Mouse (Mus musculus) midbrain, embryonic 12.5 days (tissue): ENCODE measurements around the gene Nlrp4f. TPM values are rescaled to one million over a fixed set of nuclear protein-coding genes. Genes with fewer than 3 reads are reported as not detected.

Source experiments
- ATAC-seq: fragments of 200-750 bp; cut with Nextera tagmentation; 2 replicates; pipeline ENCODE4 v1.8.0; 2017; ENCODE audit warnings: low read depth, moderate TSS enrichment, moderate library complexity; ENCODE audit not compliant: low FRiP score
- H3K27ac ChIP-seq: fragments of 300-500 bp; sonication (generic); replicated peaks from 2 replicates; pipeline ENCODE4 v1.5.1; 2016; ENCODE audit warnings: mild to moderate bottlenecking
- H3K27me3 ChIP-seq: fragments of 300-500 bp; sonication (generic); 2 replicates; pipeline ENCODE4 v1.6.1; 2016; ENCODE audit warnings: mild to moderate bottlenecking
- H3K36me3 ChIP-seq: fragments of 300-500 bp; sonication (generic); 2 replicates; pipeline ENCODE4 v1.6.1; 2016
- H3K4me1 ChIP-seq: fragments of 300-500 bp; sonication (generic); 2 replicates; pipeline ENCODE4 v1.6.1; 2016
- H3K4me2 ChIP-seq: fragments of 300-500 bp; sonication (generic); replicated peaks from 2 replicates; pipeline ENCODE4 v1.6.1; 2016; ENCODE audit warnings: mild to moderate bottlenecking, moderate library complexity
- H3K4me3 ChIP-seq: fragments of 300-500 bp; sonication (generic); 2 replicates; pipeline ENCODE4 v1.5.1; 2016; ENCODE audit warnings: mild to moderate bottlenecking
- H3K9ac ChIP-seq: fragments of 300-500 bp; sonication (generic); replicated peaks from 2 replicates; pipeline ENCODE4 v1.6.1; 2016; ENCODE audit warnings: mild to moderate bottlenecking, moderate library complexity
- H3K9me3 ChIP-seq: fragments of 300-500 bp; sonication (generic); 2 replicates; pipeline ENCODE4 v1.6.1; 2016; ENCODE audit warnings: mild to moderate bottlenecking
- WGBS: fragments of 180-500 bp; shearing (Covaris S2); methylation state at CpG from one replicate; pipeline ENCODE4 v1.1.7; 2016; 5-methylcytosine and 5-hydroxymethylcytosine counted together
- polyA plus RNA-seq: library from polyadenylated mRNA; unstranded; fragments of >200 nt; fragmentation: Nextera tagmentation; extraction: Ambion mirVana; gene quantifications from 2 replicates; pipeline ENCODE4 v1.2.1, GENCODE M21; 2016

The Nlrp4f gene
- polyA plus RNA-seq: 0.69 TPM in 1 of 2 replicates, not detected in the other

DNA sequence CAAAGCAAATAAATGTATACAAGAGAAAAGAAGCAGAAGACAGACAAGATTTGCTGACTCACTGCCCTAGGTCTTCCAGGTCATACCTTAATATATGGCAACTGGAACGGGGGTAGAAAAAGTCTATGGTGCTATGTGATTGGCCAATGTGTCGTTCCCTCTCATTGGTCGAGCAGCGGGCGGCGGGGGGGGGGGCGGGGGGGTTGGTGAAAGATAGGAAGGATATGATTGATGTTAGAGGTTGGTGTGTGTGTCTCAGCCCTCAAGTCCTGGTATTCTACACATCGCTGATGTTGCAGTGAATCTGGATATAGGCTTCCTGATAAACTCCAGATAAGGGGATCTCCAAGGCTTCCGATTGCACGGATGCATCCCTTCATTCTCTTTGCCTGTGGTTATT is at the start of gene Nlrp4f:
TSS of gene Nlrp4f (minus strand) at position 101 of the 400 bp plus-strand sequence.
- Histone ChIP-seq H3K36me3 (no peaks in the 10 kb centered on the region), H3K4me2 (no peak within 1 kb of the TSS), H3K9me3 (peaks cover 7% of the 10 kb centered on the region; the same call in 1 of the 2 replicates), H3K27me3 (no peaks in the 10 kb centered on the region), H3K4me3 (no peak within 1 kb of the TSS), H3K9ac (no peak within 1 kb of the TSS), H3K4me1 (no peaks in the 10 kb centered on the region), H3K27ac (no peak within 1 kb of the TSS)
- 69% methylated on average over 10 of the region's 10 CpGs for WGBS
- ATAC-seq: no peak

DNA sequence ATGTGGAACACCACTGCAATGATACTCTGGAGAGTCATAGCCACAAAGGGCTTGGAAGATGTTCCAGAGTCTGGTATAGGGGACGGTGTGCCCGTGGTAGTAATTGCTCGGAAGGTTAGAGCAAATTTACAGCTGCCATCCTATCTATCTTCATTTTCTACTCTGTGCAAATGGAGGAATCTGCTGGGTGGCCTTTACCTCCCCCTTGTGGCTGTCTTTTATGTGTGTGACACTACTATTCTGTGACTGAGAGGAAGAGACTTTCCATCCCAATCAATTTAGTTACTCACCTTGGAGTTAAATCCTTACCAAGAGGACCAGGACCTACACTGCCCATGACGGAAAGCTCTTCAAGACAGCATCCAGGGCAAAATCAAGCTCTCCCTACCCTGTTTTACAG is 37.5 kb upstream of the Nlrp4f start:
- H3K27me3 ChIP-seq: no peaks in the 10 kb centered on the region
- peaks cover 39% of the 10 kb centered on the region for H3K9me3 ChIP-seq
- no peak overlapping the region for H3K4me3 ChIP-seq
- no peak overlapping the region for H3K27ac ChIP-seq
- H3K4me2 ChIP-seq: no peak overlapping the region
- peaks cover 12% of the 10 kb centered on the region for H3K4me1 ChIP-seq
- no peak overlapping the region for H3K9ac ChIP-seq
- 92% methylated on average over 4 of the region's 4 CpGs for WGBS
- H3K36me3 ChIP-seq: peaks cover 27% of the 10 kb centered on the region
- ATAC-seq: no peak

DNA sequence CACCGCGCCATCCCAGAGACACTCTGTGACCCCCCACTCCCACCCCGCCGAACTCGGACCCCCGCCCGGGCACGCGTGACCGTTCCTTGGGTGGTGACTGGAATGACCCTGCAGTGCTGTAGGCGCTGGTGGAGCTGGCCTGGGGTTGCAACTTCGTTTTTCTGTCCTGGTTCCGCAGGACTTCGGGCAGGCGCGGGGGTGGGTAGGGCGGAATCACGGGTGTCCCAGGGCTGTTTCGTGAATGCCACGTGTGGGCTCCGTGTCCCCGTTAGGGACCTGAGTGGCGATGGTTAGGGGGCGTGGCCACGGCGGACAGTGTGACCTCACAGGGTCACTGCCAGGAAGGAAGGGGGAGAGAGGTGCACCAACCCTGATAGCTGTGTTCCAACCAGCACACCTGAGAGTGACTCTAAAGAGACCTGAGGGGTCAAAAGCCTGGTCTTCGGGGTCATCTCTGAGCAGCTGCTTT is 36.6 kb upstream of the Nlrp4f start:
- no peak for ATAC-seq
- H3K27me3 ChIP-seq: no peaks in the 10 kb centered on the region
- 37% methylated on average over 27 of the region's 27 CpGs for WGBS
- peak overlapping the region; percentile 98 for H3K4me2 ChIP-seq
- H3K4me3 ChIP-seq: peak overlapping the region; percentile 61
- peaks cover 32% of the 10 kb centered on the region for H3K9me3 ChIP-seq
- H3K36me3 ChIP-seq: peaks cover 20% of the 10 kb centered on the region
- H3K9ac ChIP-seq: no peak overlapping the region
- H3K4me1 ChIP-seq: peaks cover 12% of the 10 kb centered on the region
- no peak overlapping the region for H3K27ac ChIP-seq

DNA sequence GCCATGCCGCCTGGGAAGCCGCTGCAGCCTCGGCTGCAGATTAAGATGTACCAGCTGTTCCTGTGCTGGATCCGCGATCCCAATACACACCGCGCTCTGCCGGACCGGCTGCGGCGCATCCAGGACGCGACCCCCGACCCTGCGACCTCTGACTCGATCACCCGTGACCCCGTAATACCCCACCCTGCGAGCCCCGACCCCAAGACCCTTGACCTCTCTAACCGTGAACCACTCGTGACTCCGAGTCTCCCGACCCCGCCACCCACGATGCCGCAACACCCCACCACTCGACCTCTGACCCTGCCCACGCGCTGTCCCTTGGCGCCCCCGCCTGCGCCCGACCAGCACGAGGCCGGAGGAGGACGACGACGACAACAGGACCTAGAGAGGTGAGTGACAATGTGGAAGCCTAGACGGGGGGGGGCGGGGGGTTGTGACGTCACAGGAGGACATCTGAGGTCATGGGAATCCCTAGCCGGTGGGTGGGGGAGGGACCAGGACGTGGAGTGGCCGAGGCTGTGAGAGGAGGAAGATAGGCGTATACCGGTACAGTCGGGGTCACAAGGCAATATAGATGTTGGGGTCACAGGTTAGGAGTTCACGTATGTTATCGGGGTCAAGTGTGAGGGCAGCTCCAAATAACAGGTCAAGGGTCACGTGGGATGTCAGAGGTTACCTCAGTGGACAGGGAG is 36.0 kb upstream of the Nlrp4f start:
- H3K4me2 ChIP-seq: peak overlapping the region; percentile 98
- no peaks in the 10 kb centered on the region for H3K27me3 ChIP-seq
- peaks cover 34% of the 10 kb centered on the region for H3K9me3 ChIP-seq
- whole genome bisulfite sequencing: 4% methylated on average over 51 of the region's 51 CpGs
- H3K27ac ChIP-seq: peak overlapping the region; percentile 87; the same call in 1 of the 2 replicates
- H3K36me3 ChIP-seq: peaks cover 19% of the 10 kb centered on the region
- peak overlapping the region; percentile 75 for H3K9ac ChIP-seq
- peaks cover 12% of the 10 kb centered on the region for H3K4me1 ChIP-seq
- H3K4me3 ChIP-seq: peak overlapping the region; percentile 61
- ATAC-seq: peak; percentile 31; the same call in 1 of the 2 replicates

DNA sequence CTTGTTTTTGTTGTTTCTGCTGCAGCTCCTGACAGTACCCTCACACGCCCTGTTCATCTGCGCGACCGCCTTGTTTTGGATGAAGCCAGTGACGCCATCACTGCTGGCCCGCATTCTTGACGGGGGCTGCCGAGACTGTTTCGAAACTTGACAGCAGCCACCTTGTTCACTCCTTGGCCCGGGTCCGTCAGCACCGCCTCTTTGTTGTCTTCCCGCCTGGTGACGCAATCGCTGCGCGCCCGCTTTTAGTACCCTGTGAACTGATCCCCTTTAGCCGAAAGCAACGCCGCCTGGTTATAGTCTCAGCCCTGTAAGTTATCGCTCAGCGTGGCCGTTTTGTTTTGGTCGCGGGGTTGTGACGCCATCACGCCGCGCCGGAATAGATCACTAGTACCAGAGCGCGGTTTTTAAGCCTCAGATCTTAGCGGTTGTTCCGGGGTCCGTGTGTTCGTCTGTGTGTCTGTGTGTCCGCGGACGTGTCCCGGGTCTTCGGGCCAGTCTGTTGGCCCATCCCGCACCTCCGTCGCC is 35.4 kb upstream of the Nlrp4f start:
- peak overlapping the region; percentile 61 for H3K4me3 ChIP-seq
- ATAC-seq: peak; percentile 84
- H3K27me3 ChIP-seq: no peaks in the 10 kb centered on the region
- H3K4me1 ChIP-seq: peaks cover 12% of the 10 kb centered on the region
- peaks cover 19% of the 10 kb centered on the region for H3K36me3 ChIP-seq
- peak overlapping the region; percentile 98 for H3K4me2 ChIP-seq
- H3K9me3 ChIP-seq: peaks cover 34% of the 10 kb centered on the region
- peak overlapping the region; percentile 87 for H3K27ac ChIP-seq
- H3K9ac ChIP-seq: peak overlapping the region; percentile 75
- under 1% methylated on average over 45 of the region's 45 CpGs for WGBS

DNA sequence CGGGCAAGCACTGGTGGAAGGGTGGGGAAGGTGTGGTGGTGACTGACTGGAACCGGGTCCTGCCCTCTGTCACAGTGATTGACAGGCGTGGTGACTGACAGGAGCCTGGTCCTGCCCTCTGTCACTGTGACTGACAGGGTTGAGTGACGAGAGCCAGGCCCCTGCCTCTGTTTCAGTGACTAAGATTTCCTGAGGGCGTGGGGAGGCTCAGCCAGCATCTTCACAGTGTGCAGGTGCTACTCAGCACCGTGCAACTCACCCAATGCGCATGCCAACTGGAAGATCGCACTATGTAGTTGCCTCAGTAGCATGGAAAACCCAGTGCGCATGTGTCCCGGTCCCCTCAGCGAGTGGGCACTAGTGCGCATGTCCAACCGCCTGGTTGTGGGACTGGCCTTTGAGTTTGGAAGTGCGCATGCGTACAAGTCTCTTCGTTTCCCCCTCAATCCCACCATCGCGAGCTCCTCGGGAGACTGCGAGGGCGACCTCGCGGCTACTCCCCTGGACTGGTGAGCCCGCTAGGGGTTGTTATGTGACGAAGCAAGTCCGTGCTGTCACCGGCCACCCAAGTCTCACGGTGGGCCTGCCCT is 34.8 kb upstream of the Nlrp4f start:
- WGBS: under 1% methylated on average over 28 of the region's 28 CpGs
- Histone ChIP-seq H3K36me3 (peaks cover 14% of the 10 kb centered on the region), H3K4me2 (peak overlapping the region; percentile 98), H3K4me3 (peak overlapping the region; percentile 61), H3K27me3 (no peaks in the 10 kb centered on the region), H3K9me3 (peaks cover 28% of the 10 kb centered on the region), H3K4me1 (peaks cover 12% of the 10 kb centered on the region), H3K27ac (peak overlapping the region; percentile 87), H3K9ac (peak overlapping the region; percentile 75)
- ATAC-seq: peak; percentile 93

DNA sequence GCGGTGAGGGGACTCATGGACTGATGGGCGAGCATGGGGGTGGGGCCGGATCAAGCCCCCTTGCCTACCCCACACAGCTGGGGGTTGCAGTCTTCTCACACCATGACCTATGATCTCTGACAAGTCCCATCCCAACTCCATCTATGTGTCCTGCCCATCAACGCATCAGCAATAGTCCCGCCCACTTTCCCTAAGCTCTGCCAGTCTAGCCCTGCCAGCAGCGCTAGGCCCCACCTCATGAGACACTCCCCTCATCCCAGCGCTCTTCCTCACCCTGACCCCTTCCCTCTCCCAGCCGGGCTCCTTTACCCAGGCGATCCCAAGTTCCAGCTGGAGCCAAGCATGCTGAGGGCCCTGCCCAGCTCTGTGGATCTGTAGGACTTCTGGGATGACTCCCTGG is 31.4 kb upstream of the Nlrp4f start:
- no peak for ATAC-seq
- no peak overlapping the region for H3K27ac ChIP-seq
- H3K4me3 ChIP-seq: no peak overlapping the region
- H3K27me3 ChIP-seq: no peaks in the 10 kb centered on the region
- peaks cover 9% of the 10 kb centered on the region for H3K4me1 ChIP-seq
- no peaks in the 10 kb centered on the region for H3K36me3 ChIP-seq
- no peak overlapping the region for H3K9ac ChIP-seq
- peaks cover 5% of the 10 kb centered on the region; the same call in 1 of the 2 replicates for H3K9me3 ChIP-seq
- 75% methylated on average over 9 of the region's 9 CpGs for WGBS
- no peak overlapping the region for H3K4me2 ChIP-seq

DNA sequence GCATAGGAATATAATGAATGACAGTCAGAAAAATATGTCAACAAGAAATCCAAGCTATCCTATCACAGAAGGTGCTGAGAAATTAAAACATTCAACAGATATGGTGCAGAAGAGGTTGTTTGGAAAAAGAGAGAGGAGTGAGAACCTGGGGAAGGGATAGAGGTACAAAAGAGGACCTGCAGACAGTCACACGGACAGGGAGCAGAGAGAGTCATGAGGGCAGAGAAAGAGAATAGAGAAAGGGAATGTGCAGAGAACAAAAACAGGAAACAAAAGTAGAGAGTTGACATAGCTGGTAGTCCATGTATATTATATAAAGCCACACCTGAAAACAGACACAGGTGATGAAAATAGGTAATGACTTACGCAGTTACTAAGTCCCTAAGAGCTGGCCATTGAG is 20.9 kb upstream of the Nlrp4f start:
- Histone ChIP-seq H3K4me3 (no peak overlapping the region), H3K4me2 (no peak overlapping the region), H3K27ac (no peak overlapping the region), H3K9ac (no peak overlapping the region), H3K27me3 (no peaks in the 10 kb centered on the region), H3K9me3 (0 out of 2 replicates have a peak, but pooled peaks cover 6% of the 10 kb centered on the region), H3K36me3 (no peaks in the 10 kb centered on the region), H3K4me1 (no peaks in the 10 kb centered on the region)
- 87% methylated on average over 2 of the region's 2 CpGs for WGBS
- ATAC-seq: no peak

DNA sequence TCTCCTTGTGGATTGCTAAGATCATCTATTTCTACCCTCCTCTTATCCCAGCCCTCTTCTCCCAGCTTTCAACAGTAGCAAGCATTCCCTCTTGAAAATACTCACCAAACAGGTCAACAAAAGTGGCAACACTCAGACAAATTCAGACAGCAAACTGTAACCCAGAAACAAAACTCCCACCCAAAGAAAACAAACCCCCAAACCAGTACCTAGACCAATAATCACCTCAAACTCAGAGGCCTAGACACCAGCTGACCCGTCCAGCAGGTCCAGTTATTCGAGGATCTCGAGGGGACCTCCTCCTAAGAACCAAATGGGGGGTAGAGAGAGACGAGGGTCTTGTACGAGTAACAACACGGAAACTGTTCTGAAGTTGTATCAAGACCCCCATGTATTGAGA is 20.2 kb upstream of the Nlrp4f start:
- Histone ChIP-seq H3K4me1 (no peaks in the 10 kb centered on the region), H3K9ac (no peak overlapping the region), H3K27ac (no peak overlapping the region), H3K4me2 (no peak overlapping the region), H3K36me3 (no peaks in the 10 kb centered on the region), H3K4me3 (no peak overlapping the region), H3K27me3 (no peaks in the 10 kb centered on the region), H3K9me3 (0 out of 2 replicates have a peak, but pooled peaks cover 6% of the 10 kb centered on the region)
- 65% methylated on average over 6 of the region's 6 CpGs for WGBS
- ATAC-seq: no peak

DNA sequence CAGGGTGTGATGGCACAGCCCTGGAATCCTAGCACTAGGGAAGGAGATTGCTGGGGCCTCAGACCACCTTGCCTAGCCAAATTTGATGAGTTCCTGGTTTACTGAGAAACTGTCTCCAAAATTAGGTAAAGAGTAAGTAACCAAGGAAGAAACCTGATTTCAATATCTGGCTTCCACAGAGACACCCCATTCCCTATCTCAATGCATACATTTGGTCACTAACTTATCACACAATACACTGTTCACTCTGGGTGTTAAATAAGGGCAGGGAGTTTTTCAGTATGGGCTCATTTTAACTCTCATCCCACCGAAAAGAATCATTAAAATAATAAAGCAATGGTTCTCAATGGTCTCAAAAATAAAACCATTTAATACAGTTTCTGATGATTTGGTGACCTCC is 5.1 kb downstream of the Nlrp4f start:
- WGBS: 70% methylated on average over 1 of the region's 1 CpGs
- H3K4me3 ChIP-seq: no peak overlapping the region
- no peak for ATAC-seq

DNA sequence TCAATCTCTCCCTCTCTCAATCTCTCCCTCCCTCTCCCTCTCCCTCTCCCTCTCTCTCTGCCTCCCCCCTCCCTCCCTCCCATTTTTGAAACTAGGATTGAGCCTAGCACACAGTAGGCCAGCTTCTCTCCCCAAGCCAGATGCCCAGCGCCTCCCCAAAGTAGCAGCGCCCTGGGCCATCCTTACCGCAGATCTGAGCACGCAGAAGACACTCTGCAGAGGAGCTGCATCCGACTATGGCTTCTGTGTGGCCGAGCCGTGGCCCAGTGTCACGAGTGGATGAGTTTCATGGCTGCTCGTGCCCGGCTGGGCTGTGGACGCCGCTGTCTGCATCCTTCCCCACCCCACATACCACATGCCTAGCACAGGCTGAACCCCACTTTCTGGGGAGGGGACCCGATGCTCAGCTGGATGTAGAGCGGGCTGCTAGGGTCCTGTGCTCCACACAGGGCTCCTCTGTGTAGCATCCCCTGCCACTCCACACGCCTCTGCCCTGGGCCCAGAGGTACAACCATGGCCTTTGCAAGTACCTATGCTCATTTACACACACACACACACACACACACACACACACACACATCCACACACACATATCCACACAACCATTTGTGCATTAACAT is 29.2 kb downstream of the Nlrp4f start:
- no peaks in the 10 kb centered on the region for H3K36me3 ChIP-seq
- WGBS: 66% methylated on average over 15 of the region's 15 CpGs
- H3K9ac ChIP-seq: no peak overlapping the region
- H3K27me3 ChIP-seq: no peaks in the 10 kb centered on the region
- H3K9me3 ChIP-seq: no peaks in the 10 kb centered on the region
- H3K4me2 ChIP-seq: no peak overlapping the region
- peaks cover 4% of the 10 kb centered on the region for H3K4me1 ChIP-seq
- H3K4me3 ChIP-seq: no peak overlapping the region
- H3K27ac ChIP-seq: no peak overlapping the region
- ATAC-seq: peak; percentile 54

More for the DNA sequence above, 5.1 kb downstream of the Nlrp4f start:
- Histone ChIP-seq H3K27me3 (no peaks in the 10 kb centered on the region), H3K27ac (no peak overlapping the region), H3K9me3 (peaks cover 3% of the 10 kb centered on the region; the same call in 1 of the 2 replicates), H3K9ac (no peak overlapping the region), H3K4me2 (no peak overlapping the region), H3K36me3 (no peaks in the 10 kb centered on the region), H3K4me1 (no peaks in the 10 kb centered on the region)
